ENCODE assay signal across 8 mouse cellular contexts in genomic region chr11:78322860-78323259, GRCm38 (mm10). TPM values are rescaled to one million over a fixed set of nuclear protein-coding genes. Genes with fewer than 3 reads are reported as not detected.
DNase-seq lines count a peak whose midpoint lies in the region; ATAC-seq lines count a peak whose summit lies in the region.

Gene Aldoc (plus strand): TSS chr11:78322968.

- 0 out of 2 replicates have a peak, but pooled peaks cover 6% of the 10 kb centered on the region for H3K36me3 ChIP-seq in hindbrain, embryonic 13.5 days

- no peaks in the 10 kb centered on the region for H3K27me3 ChIP-seq in hindbrain, embryonic 13.5 days

- H3K4me2 ChIP-seq in hindbrain, embryonic 13.5 days = peak within 1 kb of the TSS; percentile 41

- peak within 1 kb of the TSS; percentile 69 for H3K27ac ChIP-seq in hindbrain, embryonic 13.5 days

- no peaks in the 10 kb centered on the region for H3K9me3 ChIP-seq in hindbrain, embryonic 13.5 days

- ATAC-seq in frontal cortex, adult (ENCODE audit: low TSS enrichment) = peak; percentile 83
- peak; percentile 85 for ATAC-seq in hindbrain, embryonic 13.5 days (ENCODE audit: low FRiP score)

- peak; percentile 12 for DNase-seq in NIH3T3 (ENCODE audit: low read depth)
- DNase-seq in cerebellum, adult 9-10 months = peak; percentile 95
- peak; percentile 84 for DNase-seq in left cerebral cortex, adult 11 months (ENCODE audit: low spot score)
- DNase-seq in lung, postnatal 36 days = peak; percentile 96
- DNase-seq in right cerebral cortex, adult 18-20 months = peak; percentile 91
- DNase-seq in urinary bladder, postnatal 36 days (ENCODE audit: low spot score in 2 of 2) = peak; percentile 63 to 83

- peaks cover 22% of the 10 kb centered on the region for H3K4me1 ChIP-seq in hindbrain, embryonic 13.5 days (replicated peaks)

- peak within 1 kb of the TSS; percentile 40; the same call in 1 of the 2 replicates for H3K9ac ChIP-seq in hindbrain, embryonic 13.5 days

- peak within 1 kb of the TSS; percentile 17 for H3K4me3 ChIP-seq in hindbrain, embryonic 13.5 days

- 8% methylated on average over 15 of the region's 15 CpGs for WGBS in hindbrain, embryonic 13.5 days

RNA-seq across cellular contexts. Expression of gene Aldoc, which starts in this region (rescaled TPM):
- 144 and 175 TPM in 2 replicates for polyA plus RNA-seq in hindbrain, embryonic 13.5 days (2015; fragmentation: Nextera tagmentation; extraction: Ambion mirVana)

Comparison
In these comparisons a context has a peak if more than half of its experiments do, and no peak if none do; other contexts are left out.
1. Peak in every context shown above with its lines: DNase-seq, ATAC-seq, H3K4me3 ChIP-seq and H3K27ac ChIP-seq.
2. DNase-seq: peak in every context shown above with its lines; median percentile 96 in lung, postnatal 36 days; 95 in cerebellum, adult 9-10 months; 91 in right cerebral cortex, adult 18-20 months; 84 in left cerebral cortex, adult 11 months; 73 in urinary bladder, postnatal 36 days; 12 in NIH3T3.